Mouse (Mus musculus) frontal cortex, postnatal 10 days (tissue): ENCODE measurements around the gene Myo5c.
A peak's percentile ranks its signal among the peaks of the same experiment; 100 is the strongest.

ENCODE experiments used
- DNase-seq, 2 experiments: peaks; one replicate each; pipeline ENCODE4 v3.0.0; 2022; ENCODE audit warnings: low spot score in 2 of 2, mixed read lengths in 1 of 2

Myo5c gene

GRCm38 (mm10) chr9:75322099-75322885 is 90.5 kb downstream of the Myo5c start:
- no peak for DNase-seq

- no peak for DNase-seq
Measured at GRCm38 (mm10) chr9:75328047-75328446, 96.2 kb downstream of the Myo5c start.

GRCm38 (mm10) chr9:75330821-75331220 is 99.0 kb downstream of the Myo5c start:
- DNase-seq = no peak

- no peak for DNase-seq
Measured at GRCm38 (mm10) chr9:75334440-75334839, 102.6 kb downstream of the Myo5c start.

GRCm38 (mm10) chr9:75338016-75338415 is 106.2 kb downstream of the Myo5c start:
- DNase-seq = peak; percentile 47 to 62

- DNase-seq = no peak
Measured at GRCm38 (mm10) chr9:75342433-75342832, 110.6 kb downstream of the Myo5c start.

GRCm38 (mm10) chr9:75347458-75347857 is 115.6 kb downstream of the Myo5c start, which contains the start of gene Bcl2l10:
TSS of gene Bcl2l10 (plus strand) at chr9:75347758.
- DNase-seq = no peak

GRCm38 (mm10) chr9:75348066-75348465 is 116.2 kb downstream of the Myo5c start:
- no peak for DNase-seq

- DNase-seq = no peak
Measured at GRCm38 (mm10) chr9:75348641-75349040, 116.8 kb downstream of the Myo5c start.

- DNase-seq = no peak
Measured at GRCm38 (mm10) chr9:75353094-75353493, 121.3 kb downstream of the Myo5c start.
